Mouse (Mus musculus): ENCODE data around the gene Gm8257. TPM values are rescaled to one million over a fixed set of nuclear protein-coding genes. Genes with fewer than 3 reads are reported as not detected.

Gene Gm8257
- not detected for polyA plus RNA-seq (2014; fragmentation: Illumina TruSeq; extraction: RNeasy Lipid Tissue Mini Kit (QIAGEN cat#74804); ENCODE audit: low read depth, low replicate concordance)

GRCm38 (mm10) chr14:44706356-44706755, at the start of gene Gm8257:
TSS of gene Gm8257 (minus strand) at chr14:44706456.

GRCm38 (mm10) chr14:44750240-44750639, 44.0 kb upstream of the Gm8257 start, which contains the start of gene Gm8267:
TSS of gene Gm8267 (minus strand) at chr14:44750340.

DNA sequence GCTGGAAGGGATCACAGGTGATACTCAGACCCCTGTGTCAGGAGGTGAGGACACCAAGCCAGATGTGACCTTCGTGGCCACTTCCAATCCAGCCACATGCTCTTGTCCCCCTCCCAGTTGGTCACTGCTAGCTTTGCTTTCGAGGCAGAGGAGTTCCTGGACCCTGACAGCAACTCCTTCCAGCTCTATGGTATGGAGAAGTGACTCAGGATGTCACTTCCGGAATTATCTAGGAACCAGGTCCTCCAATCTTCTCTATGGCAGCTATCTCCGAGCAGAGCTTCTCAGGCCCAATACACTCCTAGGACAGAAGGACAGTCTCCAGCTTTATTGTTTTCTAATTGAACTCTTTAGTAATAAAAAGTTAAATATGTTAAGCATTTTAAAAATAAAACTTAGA, 78.5 kb downstream of the Gm8257 start, which contains the start of gene Gm5624:
Gene Gm5624 (minus strand): TSS at position 202 of the 400 bp plus-strand sequence.

Other genes starting within 250 kb of the Gm8257 start
- not detected for gene BC061237, start 214.0 kb downstream of the Gm8257 start, polyA plus RNA-seq (2014; fragmentation: Illumina TruSeq; extraction: RNeasy Lipid Tissue Mini Kit (QIAGEN cat#74804); ENCODE audit: low read depth, low replicate concordance)
- gene Gm17093, start 188.2 kb downstream of the Gm8257 start, polyA plus RNA-seq (2014; fragmentation: Illumina TruSeq; extraction: RNeasy Lipid Tissue Mini Kit (QIAGEN cat#74804); ENCODE audit: low read depth, low replicate concordance), result not detected
- not detected for gene Gm8247, start 123.3 kb downstream of the Gm8257 start, polyA plus RNA-seq (2014; fragmentation: Illumina TruSeq; extraction: RNeasy Lipid Tissue Mini Kit (QIAGEN cat#74804); ENCODE audit: low read depth, low replicate concordance)
- gene Gm5624, start 78.5 kb downstream of the Gm8257 start, polyA plus RNA-seq (2014; fragmentation: Illumina TruSeq; extraction: RNeasy Lipid Tissue Mini Kit (QIAGEN cat#74804); ENCODE audit: low read depth, low replicate concordance), result not detected
- not detected for gene Gm8267, start 43.9 kb upstream of the Gm8257 start, polyA plus RNA-seq (2014; fragmentation: Illumina TruSeq; extraction: RNeasy Lipid Tissue Mini Kit (QIAGEN cat#74804); ENCODE audit: low read depth, low replicate concordance)
- gene Ptgdr, start 152.9 kb upstream of the Gm8257 start, polyA plus RNA-seq (2014; fragmentation: Illumina TruSeq; extraction: RNeasy Lipid Tissue Mini Kit (QIAGEN cat#74804); ENCODE audit: low read depth, low replicate concordance), result not detected

All from adrenal gland, adult 10 weeks (tissue).